Mouse (Mus musculus) hematopoietic multipotent progenitor cell, adult 10-12 weeks (in vitro differentiated cells): ENCODE results near the gene Rph3al. TPM values are rescaled to one million over a fixed set of nuclear protein-coding genes. Genes with fewer than 3 reads are reported as not detected.

Source experiments
- polyA plus RNA-seq: library from polyadenylated mRNA; stranded (reverse); fragments of >175 nt; gene quantifications from 2 replicates; pipeline ENCODE4 v1.2.3, GENCODE M21; 2012; ENCODE audit warnings: low replicate concordance

Gene Rph3al
- polyA plus RNA-seq = 7.7 and 8.7 TPM in 2 replicates

GRCm38 (mm10) chr11:75938379-75938906 lies at the start of gene Rph3al:
Gene Rph3al, minus strand, starts transcription at chr11:75938429.

GRCm38 (mm10) chr11:75796029-75796445 lies 142.2 kb downstream of the Rph3al start, which contains the start of gene Doc2b:
Gene Doc2b, minus strand, starts transcription at chr11:75796049.

Other genes starting within 250 kb of the Rph3al start
- 107 and 139 TPM in 2 replicates for gene Ywhae, start 205.6 kb downstream of the Rph3al start, polyA plus RNA-seq
- gene Doc2b, start 142.4 kb downstream of the Rph3al start, polyA plus RNA-seq = not detected in 2 replicates
- gene 1700016K19Rik, start 61.5 kb upstream of the Rph3al start, polyA plus RNA-seq = 0.15 and 1.0 TPM in 2 replicates
- 27.0 and 42.8 TPM in 2 replicates for gene Rflnb, start 89.4 kb upstream of the Rph3al start, polyA plus RNA-seq
- 20.7 and 25.8 TPM in 2 replicates for gene Vps53, start 241.2 kb upstream of the Rph3al start, polyA plus RNA-seq
- gene Fam57a, start 241.2 kb upstream of the Rph3al start, polyA plus RNA-seq = 0.92 and 1.4 TPM in 2 replicates